Mouse (Mus musculus) urinary bladder, postnatal 14 days (tissue): Measurements from ENCODE around the gene Scn3b.

Experiments used
- DNase-seq: peaks from one replicate; pipeline ENCODE4 v3.0.0; 2021; ENCODE audit warnings: low spot score

Scn3b gene

DNA sequence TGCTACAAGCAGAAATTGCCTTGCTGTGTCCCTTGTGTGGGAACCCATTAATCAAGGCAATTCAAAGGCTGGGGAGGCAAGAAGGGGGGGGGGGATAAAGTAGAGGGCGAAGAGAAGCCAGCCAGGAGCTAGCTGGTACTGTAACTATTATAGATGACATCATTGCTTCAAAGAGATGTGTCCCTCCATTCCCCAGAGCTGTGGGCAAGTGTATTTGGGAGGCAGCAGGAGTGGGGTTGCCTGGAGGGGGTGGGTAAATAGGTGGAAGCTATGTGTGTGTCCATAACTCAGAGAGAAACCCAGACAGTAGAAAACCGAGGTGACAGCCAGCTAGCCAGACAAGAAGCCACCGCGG, 292 bp upstream of the Scn3b start:
- DNase-seq = no peak

DNA sequence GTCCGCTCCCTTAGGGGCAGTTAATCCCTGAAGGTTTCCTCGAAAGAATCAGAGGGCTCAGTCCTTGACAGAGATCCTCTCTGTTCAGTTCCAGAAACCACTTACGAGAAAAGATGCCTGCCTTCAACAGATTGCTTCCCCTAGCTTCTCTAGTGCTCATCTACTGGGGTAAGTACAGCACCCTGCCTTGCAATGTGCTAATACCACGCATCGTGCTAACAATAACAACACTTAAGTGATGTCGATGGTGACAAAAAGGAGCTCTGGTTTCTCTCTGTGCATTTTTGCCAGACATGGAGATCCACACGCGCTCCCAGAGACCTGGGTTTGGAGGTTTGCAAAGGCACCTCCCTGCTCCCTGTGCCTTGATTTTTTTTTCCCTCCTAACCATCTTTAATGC, 863 bp downstream of the Scn3b start:
- DNase-seq = no peak

DNA sequence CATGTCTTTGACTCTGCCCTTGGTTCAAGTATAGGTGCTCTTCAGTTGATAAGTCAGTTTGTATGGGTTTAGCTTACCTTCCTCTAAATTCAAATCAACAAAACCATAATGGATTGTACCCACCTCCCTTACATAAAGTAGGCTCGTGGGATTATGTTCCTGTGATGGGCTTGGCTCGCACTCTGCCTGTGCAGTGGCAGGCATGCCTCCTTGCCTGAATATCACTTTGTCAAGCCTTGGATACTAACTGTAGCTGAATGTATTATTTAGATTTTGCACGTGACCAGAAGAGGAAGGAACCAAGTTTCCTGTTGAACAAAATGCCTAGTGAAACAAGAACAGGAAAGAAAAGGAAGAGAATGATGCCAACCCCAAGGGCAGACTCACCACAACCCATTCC, 2.1 kb downstream of the Scn3b start:
- no peak for DNase-seq

DNA sequence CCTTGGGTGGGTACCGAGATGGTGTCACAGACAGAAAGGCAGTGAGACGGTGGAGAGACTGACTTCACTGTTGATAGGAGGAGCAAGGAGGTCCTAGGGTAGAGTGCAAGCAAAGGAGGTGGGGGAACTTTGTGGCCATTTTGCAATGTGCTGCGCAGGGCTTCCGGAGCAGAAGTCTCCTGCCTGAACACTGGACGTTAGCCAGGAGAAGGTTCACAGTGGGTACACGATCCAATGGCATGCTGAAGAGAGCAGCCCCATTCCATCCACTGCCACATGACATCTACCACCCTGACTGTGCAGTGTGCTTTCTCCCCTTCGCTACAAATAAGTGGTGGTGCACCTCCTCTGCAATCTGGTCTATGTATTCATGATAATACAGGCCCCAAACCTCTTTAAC, 3.8 kb downstream of the Scn3b start:
- no peak for DNase-seq

DNA sequence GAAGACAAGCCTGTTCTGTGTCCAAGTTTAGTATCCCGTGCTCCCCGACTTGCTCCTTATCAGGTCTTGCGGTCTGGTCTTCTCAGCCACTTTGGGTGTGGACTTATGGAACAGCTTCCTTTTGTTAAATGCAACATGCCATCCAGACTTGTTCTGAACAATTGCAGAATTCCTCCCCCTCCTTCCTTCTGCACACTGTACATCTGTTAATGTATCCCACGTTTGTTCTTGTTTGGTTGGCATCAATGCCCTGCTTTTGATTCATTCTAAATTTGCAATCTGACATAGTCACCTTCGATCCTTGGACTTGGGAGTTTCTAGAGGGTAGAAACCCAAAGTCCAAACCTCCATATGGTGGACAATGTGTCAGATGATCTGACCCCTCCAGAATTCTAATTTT, 6.9 kb downstream of the Scn3b start:
- DNase-seq = no peak

DNA sequence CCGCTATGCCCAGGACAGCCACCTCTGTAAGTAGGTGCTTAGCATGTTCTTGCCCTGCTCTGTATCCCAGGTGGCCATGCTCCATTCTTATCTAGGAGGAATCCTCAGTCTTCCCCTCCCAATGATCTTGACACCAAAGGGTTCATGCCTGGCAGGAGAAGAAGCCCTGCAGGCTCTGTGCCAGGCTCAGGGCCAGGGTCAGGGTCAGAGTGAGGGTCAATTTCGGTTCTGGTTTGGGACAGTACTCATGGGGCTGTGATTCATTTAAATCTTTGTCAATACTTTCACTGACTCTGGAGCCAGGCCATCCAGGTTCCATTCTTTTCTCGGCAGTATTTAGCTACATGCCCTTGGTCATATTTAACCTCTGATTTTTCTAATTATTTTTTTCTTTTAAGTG, 8.7 kb downstream of the Scn3b start:
- no peak for DNase-seq

DNA sequence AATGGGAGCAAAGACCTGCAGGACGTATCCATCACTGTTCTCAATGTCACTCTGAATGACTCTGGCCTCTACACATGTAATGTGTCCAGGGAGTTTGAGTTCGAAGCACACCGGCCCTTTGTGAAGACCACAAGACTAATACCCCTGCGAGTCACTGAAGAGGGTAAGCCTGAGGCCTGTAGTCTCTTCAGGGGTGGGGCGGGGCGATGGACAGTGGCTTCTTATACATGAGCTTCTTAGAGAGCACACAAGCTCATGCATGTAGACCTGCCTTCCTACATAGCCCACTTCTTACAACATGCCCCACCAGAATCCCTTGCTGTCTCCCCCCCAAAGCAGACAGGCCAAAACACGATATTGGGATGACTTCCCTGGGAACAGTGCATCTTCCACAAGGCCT, 10.4 kb downstream of the Scn3b start:
- no peak for DNase-seq

DNA sequence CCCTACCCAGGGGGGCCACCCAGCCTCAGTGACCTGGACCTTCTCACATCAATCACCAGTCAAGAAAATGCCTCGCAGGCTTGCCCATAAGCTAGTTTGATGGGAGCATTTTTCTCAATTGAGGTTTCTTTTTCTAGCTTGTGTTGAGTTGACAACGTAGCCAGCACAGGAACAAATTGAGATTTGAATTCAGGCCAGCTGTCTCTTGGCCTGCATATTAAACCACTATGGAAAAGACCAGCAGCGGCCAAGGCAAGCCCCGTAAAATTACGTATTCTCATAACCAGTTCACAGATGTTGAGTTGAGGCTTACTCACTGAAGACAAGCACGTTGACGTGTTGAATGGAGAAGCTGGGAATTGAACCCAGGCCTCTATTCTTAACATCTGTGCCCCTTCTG, 14.0 kb downstream of the Scn3b start:
- DNase-seq = no peak

DNA sequence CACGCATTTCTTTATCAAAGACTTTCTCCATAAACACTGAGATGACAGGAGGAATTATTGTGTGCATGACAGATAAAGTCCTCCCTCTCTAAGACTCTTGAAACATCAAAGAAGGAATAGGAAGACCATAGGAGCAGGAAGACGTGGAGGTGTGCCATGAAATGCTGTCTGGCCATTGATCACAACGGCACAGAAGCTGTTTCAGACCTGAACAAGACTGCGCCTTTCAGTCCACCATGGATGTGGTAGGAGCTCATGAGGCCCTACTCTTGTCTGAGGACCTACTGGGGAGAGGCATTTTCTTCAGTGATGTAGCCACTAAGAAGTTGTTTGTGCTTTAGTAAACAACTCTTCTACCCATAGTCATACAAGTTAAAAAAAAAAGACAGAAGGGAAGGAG, 23.5 kb downstream of the Scn3b start:
- no peak for DNase-seq

DNA sequence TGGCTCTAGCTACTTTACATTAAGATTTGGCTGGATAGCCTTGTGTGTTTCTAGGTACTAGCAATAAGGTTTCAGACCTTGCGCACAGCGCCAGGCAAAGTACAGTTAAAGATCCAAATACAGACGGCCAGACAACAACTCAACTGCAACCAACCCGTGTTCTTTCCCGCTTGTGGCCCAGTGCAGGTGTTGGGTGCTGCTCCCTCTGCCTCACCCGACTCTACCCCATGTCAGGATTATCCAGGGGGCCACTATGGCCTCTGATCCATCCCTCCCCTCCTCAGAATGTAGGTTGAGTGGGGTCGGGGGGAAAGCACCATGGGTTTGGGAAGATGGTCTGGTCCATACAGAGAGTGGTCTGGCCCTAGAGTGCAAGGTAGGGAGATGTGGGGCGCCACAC, 24.3 kb downstream of the Scn3b start:
- DNase-seq = no peak

DNA sequence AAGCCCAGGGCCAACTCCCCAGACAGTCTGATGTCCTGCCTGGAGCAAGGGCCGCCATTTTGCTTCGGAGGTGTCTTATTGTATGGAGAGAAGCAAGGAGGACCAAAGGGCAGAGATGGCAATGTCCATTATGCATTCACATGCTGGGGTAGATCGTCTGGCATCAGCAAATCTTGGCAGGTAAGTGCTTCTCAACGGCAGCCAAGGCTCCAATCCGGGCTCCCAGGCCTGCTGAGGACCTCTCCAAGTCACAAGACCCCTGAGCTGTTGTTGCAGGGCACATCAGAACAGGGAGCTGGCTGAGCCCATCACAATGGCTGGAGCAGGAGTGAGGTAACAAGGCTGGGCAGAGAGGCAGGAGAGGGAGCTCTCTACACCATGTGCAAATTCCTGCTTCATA, 24.7 kb downstream of the Scn3b start:
- DNase-seq = no peak

DNA sequence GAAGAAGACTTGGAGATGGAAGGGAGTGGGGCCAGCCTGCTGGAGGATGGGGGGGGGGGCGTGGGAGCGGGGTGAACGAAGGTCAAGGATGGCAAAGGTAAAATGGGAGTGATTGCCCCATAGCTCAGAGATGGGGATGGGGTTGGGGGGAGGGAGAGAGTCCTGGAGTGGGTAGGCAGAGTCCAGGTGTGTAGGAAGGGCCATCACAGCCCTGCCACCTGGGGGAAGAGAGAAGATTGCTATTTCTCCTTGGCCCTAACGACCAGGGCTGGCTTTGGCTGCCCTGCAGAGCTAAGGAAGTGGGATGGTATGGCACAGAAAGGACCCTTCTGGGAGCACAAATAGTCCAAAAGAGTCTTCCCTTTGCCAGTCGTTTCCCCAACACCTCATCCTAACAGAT, 25.2 kb downstream of the Scn3b start:
- DNase-seq = no peak

DNA sequence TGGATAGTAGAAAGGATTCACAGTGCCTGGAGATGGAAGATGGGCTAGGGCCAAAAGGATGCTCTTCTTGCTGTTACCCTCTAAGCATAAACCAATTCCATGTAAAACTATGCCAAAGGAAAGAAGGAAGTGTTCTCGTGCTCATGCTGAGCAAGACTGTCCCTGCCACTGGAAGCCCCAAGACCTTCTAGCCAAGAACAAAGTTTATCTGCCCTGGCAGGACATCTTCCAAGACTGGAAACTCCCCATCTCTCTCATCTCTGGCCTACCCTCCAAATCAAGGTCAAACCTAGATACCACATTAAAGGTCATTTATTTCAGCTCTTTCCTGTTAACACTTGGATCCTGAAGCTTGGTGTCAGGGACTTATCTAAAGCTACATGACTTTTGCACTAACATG, 25.8 kb downstream of the Scn3b start:
- DNase-seq = no peak

DNA sequence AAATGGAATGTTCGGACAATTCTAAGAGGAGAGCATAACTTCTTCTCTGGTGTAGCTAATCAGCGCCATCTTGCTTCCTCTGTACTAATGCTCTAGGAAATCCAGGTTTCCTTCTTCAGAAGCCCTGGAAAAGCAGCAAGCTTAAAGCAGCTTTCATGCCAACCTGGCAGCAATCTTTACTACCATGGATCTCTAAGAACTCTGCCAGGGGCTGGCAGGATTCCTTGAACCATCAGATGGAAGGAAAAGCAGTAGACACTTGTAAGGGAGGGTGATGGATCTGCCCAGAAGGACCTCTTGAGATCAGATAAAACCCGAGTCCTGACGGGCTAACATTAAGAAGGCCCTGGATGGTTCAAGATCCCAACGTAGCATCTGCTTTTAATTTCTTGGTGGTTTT, 27.2 kb downstream of the Scn3b start:
- DNase-seq = no peak

DNA sequence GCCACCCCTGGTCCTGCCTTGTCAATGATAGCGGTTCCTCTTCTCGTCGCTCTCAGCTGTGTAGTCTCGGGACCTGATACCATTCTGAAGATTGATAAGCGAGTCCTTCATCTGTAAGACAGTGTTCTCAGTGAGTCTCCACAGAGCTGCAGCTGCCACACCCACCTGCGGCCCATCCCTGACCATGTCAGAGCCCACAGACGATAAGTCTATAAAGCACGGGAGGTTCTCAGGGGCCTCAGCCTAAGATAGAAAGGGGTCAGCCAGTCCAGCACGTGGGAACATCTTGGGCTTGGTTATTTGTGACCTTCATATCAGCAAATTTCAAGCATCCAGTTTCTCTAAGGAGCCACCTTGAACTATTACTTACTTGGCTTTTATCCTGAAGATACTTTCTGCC, 29.0 kb downstream of the Scn3b start:
- no peak for DNase-seq

DNA sequence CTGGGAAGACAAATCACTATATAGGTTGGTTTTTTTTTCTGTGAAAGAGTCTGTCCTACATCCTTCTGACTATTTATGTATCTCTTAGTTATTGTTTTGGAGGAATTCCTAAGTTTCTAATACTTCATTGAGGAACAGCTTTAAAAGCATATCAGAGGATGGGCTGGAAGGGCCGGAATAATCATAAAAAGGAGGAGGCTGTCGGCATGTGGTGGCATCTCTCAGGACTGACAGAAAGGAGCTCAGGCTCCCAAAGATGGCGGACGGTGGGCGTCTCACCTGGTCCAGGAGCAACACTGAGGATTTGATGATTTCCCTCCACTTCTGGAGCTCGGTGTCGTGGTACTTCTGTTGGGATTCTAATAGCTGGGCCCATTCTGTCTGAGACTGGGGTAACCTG, 30.3 kb downstream of the Scn3b start:
- no peak for DNase-seq

DNA sequence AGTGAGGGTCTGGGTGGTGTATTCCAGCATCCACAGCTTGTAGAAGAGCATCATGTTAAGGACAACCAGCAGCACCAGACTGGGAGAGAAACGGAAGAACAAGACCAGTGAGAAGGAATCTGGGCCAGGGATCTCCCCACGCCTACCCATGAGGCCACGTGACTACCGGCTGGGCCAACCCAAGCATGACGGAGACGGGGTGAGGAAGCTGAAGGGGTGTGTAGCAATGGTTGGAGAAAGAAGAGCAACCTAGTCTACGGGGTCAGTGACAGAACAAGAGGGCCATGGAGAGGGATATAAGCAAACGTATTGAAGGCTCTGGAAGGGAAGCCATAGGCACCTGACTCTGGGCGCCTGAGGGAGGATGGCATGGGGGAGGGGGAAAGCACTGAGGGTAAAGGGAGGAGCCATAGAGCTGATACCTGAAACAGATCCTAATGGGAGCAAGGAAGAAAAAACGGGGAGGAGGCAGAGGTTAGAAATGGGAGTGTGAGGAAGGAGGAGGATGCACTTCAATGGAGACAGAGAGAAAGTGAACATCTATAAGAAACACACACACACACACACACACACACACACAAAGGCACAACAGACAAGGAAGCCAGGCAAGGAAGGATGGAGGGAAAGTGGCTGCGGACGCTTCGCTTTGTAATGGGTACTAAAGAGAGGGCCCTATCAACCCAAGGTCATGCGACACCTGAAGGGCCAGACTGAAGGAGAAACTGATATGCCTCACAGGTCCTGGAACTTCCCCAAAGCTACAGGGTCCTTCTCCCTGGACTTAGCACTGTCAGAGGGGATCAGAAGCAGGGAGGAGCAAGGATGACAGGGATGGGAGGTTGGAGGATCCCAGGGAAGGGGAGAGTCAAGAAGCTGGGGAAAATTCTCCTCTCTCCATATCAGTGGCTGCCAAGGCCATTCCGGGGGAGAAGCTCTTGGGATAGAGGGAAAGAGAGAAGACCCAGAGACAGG, 31.3 kb downstream of the Scn3b start:
- DNase-seq = no peak

DNA sequence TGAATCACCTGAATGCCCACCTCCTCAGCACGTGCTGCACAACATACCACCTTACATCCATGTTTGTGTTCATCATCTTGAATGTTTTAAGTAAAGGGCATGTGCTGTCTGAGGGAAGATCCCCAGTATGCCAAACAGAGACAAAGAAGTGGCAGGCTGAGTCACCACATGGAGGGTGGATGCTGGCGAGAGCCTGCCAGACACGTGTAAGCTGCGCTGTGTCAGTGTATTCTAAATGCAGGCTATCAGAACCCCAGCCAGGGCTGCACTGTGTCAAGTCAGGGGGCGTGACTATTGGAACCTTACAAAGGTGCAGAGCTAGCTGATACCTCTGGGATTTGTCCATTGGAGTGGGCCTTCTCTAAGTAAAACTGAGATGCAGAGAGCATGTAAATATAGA, 32.5 kb downstream of the Scn3b start:
- no peak for DNase-seq

DNA sequence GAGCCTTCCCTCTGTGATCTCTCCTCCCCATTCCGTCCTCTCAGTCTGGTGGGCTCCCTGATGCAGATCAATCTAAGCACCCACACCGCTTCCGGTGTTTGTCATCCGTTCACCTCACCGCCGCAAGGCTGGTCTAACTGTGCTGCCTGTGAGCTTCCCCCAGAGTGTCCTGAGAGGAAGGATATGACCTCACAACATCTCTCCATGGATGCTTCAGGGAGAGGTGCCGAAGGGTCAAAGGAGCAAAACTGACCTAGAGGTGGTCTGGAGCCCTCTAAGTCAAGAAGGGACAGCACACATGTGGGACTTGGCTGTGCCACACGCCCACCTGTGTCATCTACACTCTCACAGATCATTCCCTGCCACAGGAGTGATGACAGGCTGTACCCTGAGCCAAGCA, 33.4 kb downstream of the Scn3b start:
- no peak for DNase-seq

DNA sequence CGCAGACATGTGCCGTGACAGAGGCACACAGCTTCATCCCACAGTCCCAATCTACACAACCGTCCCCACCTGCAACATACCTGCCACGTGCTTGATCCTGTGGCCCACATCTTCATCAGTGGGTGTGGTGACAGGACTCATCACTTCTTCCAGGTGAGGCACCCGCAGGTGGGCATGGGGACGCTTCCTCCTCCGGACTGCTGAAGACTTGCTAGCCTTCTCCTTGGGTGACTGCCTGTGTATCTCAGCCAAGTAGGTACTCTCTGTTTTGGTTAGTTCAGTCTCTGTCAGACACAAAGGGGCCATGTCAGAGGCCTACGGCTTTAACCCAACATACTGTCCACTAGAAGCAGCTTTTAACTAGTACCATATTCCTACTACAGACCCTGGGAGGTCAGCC, 35.2 kb downstream of the Scn3b start:
- no peak for DNase-seq

DNA sequence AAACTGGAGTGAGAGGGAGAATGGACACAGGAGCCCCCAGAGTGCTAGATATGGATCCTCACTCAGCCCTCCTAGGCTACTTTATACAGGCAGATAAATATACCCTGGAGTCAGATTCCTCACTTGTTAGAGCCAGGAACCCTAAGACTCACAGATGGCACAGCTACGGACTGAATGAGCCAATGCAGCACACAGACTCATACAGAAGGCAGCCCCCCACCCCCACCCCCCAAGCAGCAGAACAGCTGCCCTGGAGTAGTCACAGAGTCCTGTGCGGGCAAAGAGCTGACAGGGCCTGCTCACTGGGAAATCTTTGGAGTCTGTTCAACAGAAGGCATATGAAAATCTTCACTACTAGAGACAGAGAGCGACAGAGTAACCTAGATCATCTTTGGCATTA, 38.3 kb downstream of the Scn3b start:
- DNase-seq = no peak

DNA sequence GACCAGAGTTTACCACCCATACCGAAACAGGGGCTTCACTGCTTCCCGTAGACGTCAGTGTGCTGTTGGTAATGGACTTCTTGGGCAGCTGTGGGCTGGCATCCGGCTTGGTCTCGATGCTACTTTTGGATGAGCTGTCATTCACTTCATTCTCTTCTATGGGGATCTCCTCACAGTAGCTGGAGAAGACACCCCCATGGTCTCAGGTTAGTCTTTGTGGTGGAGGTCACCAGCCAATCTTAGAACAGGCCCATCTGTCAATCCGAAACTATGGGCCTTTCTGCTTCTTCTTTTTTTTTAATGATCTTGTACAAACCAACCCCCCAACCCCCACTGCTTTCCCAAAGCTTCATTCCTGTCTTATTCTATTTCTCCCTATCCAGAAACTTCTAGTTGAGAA, 40.9 kb downstream of the Scn3b start:
- DNase-seq = no peak

DNA sequence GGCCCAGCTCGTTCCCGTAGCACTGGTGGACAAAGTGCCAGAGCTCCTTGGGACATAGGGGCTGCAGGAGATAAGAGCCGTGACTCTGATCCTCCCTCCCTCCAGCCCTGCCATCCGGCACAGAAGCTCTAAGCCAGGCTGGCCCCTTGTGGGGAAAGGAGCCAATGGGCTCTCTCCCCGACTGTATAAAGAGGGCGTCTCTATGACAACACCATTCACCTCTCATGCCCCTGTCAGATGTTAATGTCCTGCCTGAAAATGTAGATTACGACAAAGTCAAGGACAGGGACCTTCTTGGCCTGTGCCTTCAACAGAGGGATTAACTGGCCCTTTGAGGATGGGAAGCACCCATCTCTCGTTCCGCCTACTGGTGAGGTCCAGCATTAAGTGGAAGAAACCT, 42.8 kb downstream of the Scn3b start:
- no peak for DNase-seq

DNA sequence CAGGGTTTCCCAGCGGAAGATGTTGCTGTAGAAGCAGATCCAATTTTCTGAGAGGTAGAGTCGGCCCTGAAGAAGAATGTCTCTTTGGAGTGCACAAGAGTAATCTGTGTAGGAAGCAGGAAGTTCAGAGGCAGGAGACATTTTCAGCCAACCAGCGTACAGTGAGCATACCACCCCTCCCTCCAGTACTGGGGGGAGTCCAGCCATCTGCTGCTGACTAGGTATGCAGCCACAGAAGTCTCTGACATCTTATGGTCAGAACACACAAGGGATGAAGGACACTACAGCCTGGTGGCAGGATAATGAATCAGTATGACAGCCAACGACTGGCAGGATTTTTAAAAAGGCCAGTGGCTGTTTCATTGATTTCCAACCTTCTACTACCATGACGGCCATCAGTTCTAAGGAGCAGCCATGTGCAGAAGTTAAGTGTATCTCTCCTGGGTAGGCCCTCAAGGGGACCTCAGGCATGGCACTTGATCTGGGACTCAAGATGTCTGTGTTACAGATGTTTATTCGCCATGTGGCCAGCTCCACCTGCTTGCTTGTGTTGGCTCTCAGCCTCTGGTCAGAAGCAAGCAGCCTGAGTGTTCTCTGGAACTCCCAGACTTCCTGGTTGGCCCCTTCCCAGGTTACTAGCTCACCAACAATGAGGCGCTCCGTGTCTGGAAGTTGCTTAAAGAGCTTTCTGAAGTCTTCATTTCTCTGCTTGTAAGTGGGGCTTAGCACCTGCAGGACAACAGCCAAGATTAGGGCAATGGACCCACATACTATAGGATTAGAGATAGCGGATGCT, 48.0 kb downstream of the Scn3b start:
- peak; percentile 40 for DNase-seq
